ENCODE assay signal across 26 mouse cellular contexts in the genomic region with DNA sequence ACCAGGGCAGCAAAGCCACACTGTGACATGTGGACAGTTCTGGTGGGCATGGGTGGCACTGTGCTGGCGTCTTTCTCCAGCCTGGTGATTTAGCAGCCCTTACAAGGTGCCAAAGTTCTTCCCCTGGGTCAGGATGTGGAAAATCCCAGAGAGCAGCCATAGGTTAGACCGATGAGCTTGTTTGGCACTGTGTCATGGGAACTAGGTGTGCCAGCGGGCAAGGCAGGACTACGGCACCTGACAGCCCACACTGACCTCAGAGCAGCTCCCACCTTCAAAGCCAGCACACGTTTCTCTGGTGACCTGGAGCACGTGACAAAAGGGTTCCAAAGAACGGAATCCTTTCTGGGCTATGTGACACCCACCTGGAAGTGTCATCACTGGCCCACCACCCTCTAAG. TPM values are rescaled to one million over a fixed set of nuclear protein-coding genes. Genes with fewer than 3 reads are reported as not detected.
DNase-seq lines count a peak whose midpoint lies in the region; ATAC-seq and TF ChIP-seq lines count a peak whose summit lies in the region.
"Had no signal": no experiment of that assay in that cellular context is flagged by ENCODE, and none has a peak within 500 bp of the region (broad histone marks: within the 10 kb centered on the region; RNA-seq: fewer than 3 reads in every experiment).

No protein-coding gene starts in this region.

- intact Hi-C loops in left cerebral cortex, adult 2 months (cut with DNase I): no loop called here
- intact Hi-C loops in left cerebral cortex, postnatal 25 days (cut with DNase I): no loop called here

- H3K27me3 ChIP-seq in forebrain, embryonic 16.5 days (replicated peaks; ENCODE audit: control insufficient read depth, insufficient read depth, low read length): no peaks in the 10 kb centered on the region
- no peaks in the 10 kb centered on the region for H3K27me3 ChIP-seq in forebrain, embryonic 10.5 days (ENCODE audit: poor library complexity, severe bottlenecking)
- no peaks in the 10 kb centered on the region for H3K27me3 ChIP-seq in splenic B cell, adult 2 months (ENCODE audit: control insufficient read depth, insufficient read depth, low read length, poor library complexity, severe bottlenecking)

- TF ChIP-seq CTCF in left cerebral cortex, adult 2 months (IDR thresholded peaks at IDR 0.05): no peak

- WGBS in forebrain, embryonic 16.5 days: 79% methylated on average over 7 of the region's 7 CpGs
- WGBS in forebrain, embryonic 10.5 days: 88% methylated on average over 7 of the region's 7 CpGs

- no peak overlapping the region for H3K4me3 ChIP-seq in forebrain, embryonic 16.5 days (replicated peaks; ENCODE audit: low read length)
- no peak overlapping the region for H3K4me3 ChIP-seq in forebrain, embryonic 10.5 days
- no peak overlapping the region for H3K4me3 ChIP-seq in left cerebral cortex, adult 2 months
- H3K4me3 ChIP-seq: embryonic facial prominence, embryonic 10.5 days; heart, embryonic 10.5 days; layer of hippocampus, adult 2 months; midbrain, embryonic 10.5 days had no signal

- no peaks in the 10 kb centered on the region for H3K9me3 ChIP-seq in forebrain, embryonic 16.5 days (ENCODE audit: control insufficient read depth, low read length)
- H3K9me3 ChIP-seq in forebrain, embryonic 10.5 days: no peaks in the 10 kb centered on the region
- H3K9me3 ChIP-seq: embryonic facial prominence, embryonic 10.5 days; heart, embryonic 10.5 days; midbrain, embryonic 10.5 days had no signal

- ATAC-seq in forebrain, embryonic 16.5 days: no peak
- peak; percentile 2 for ATAC-seq in inflammation-experienced regulatory T-cells, adult 6 months
- no peak for ATAC-seq in megakaryocyte progenitor cell, adult 5-6 weeks (replicated peaks; ENCODE audit: poor library complexity)
- ATAC-seq: liver, postnatal 0 days had no signal

- 0 out of 2 replicates have a peak overlapping the region, but pooled peaks have one; percentile 23 for H3K27ac ChIP-seq in forebrain, embryonic 16.5 days (ENCODE audit: low read length)
- H3K27ac ChIP-seq in forebrain, embryonic 10.5 days: no peak overlapping the region
- H3K27ac ChIP-seq in left cerebral cortex, adult 2 months: peak overlapping the region; percentile 21; the same call in 1 of the 2 replicates
- H3K27ac ChIP-seq: embryonic facial prominence, embryonic 10.5 days; heart, embryonic 10.5 days; layer of hippocampus, adult 2 months; midbrain, embryonic 10.5 days had no signal

- H3K36me3 ChIP-seq in forebrain, embryonic 16.5 days (ENCODE audit: control insufficient read depth, insufficient read depth): no peaks in the 10 kb centered on the region
- no peaks in the 10 kb centered on the region for H3K36me3 ChIP-seq in forebrain, embryonic 10.5 days (replicated peaks)
- H3K36me3 ChIP-seq in splenic B cell, adult 2 months (ENCODE audit: control insufficient read depth, insufficient read depth, low read length, poor library complexity, severe bottlenecking): no peaks in the 10 kb centered on the region
- H3K36me3 ChIP-seq: embryonic facial prominence, embryonic 10.5 days; heart, embryonic 10.5 days; midbrain, embryonic 10.5 days had no signal

- no peak overlapping the region for H3K9ac ChIP-seq in forebrain, embryonic 16.5 days (replicated peaks; ENCODE audit: low read depth, low read length)
- H3K9ac ChIP-seq: liver, postnatal 0 days had no signal

- H3K4me2 ChIP-seq in forebrain, embryonic 16.5 days (ENCODE audit: low read length): no peak overlapping the region

- DNase-seq in forebrain, embryonic 10.5 days (ENCODE audit: extremely low spot score, low spot score): no peak
- no peak for DNase-seq in left cerebral cortex, adult 2 months (ENCODE audit: extremely low spot score in 1 of 2, low spot score in 2 of 2)
- DNase-seq in left cerebral cortex, postnatal 25 days (ENCODE audit: low spot score in 2 of 2): no peak
- peak; percentile 17 for DNase-seq in splenic B cell, adult 2 months (ENCODE audit: low read depth, low spot score)
- DNase-seq: adrenal gland, postnatal 14 days; cerebellum, adult 11-12 months; gastrocnemius, postnatal 14 days; layer of hippocampus, postnatal 36 days; retina, postnatal 1 day; thymus, postnatal 25 days had no signal

- peaks cover 8% of the 10 kb centered on the region for H3K4me1 ChIP-seq in forebrain, embryonic 16.5 days (replicated peaks; ENCODE audit: control insufficient read depth, insufficient read depth, low read length)
- no peaks in the 10 kb centered on the region for H3K4me1 ChIP-seq in forebrain, embryonic 10.5 days
- H3K4me1 ChIP-seq: embryonic facial prominence, embryonic 10.5 days; midbrain, embryonic 10.5 days had no signal

RNA-seq across cellular contexts. Expression of gene Serpina12, which starts 13.3 kb away (rescaled TPM):
- not detected in 2 replicates for polyA plus RNA-seq in forebrain, embryonic 16.5 days (2015; fragmentation: Nextera tagmentation; extraction: Ambion mirVana)
- polyA plus RNA-seq in forebrain, embryonic 10.5 days (2016; fragmentation: Nextera tagmentation; extraction: Ambion mirVana): not detected in 2 replicates
- not detected for total RNA-seq in left cerebral cortex, adult 2 months (2021)
- not detected for total RNA-seq in left cerebral cortex, postnatal 25 days (2021)
- under 1 TPM in 2 of 3 experiments, not detected in 1; 0.09 to 0.25 TPM for polyA plus RNA-seq in inflammation-experienced regulatory T-cells, adult 6 months (2017; shearing (Covaris generic))
- total RNA-seq in megakaryocyte progenitor cell, adult 5-6 weeks (2015): 0.24 TPM in 1 of 2 replicates, not detected in the other
- total RNA-seq in megakaryocyte progenitor cell, adult 5-6 weeks (2017): 0.30 TPM in 1 of 2 replicates, not detected in the other
- total RNA-seq: gastrocnemius, postnatal 14 days; left cerebral cortex, postnatal 36 days had no signal
- polyA plus RNA-seq: embryonic facial prominence, embryonic 10.5 days; heart, embryonic 10.5 days; hindbrain, embryonic 11.5 days; kidney, adult 2 months; midbrain, embryonic 10.5 days; midbrain, postnatal 0 days; neural tube, embryonic 11.5 days; testis, adult 2 months had no signal

RNA-seq across cellular contexts. Expression of gene Serpina5, which starts 43.4 kb away (rescaled TPM):
- not detected in 2 replicates for polyA plus RNA-seq in forebrain, embryonic 16.5 days (2015; fragmentation: Nextera tagmentation; extraction: Ambion mirVana)
- polyA plus RNA-seq in forebrain, embryonic 10.5 days (2016; fragmentation: Nextera tagmentation; extraction: Ambion mirVana): not detected in 2 replicates
- not detected for total RNA-seq in left cerebral cortex, adult 2 months (2021)
- total RNA-seq in left cerebral cortex, postnatal 25 days (2021): not detected
- not detected for polyA plus RNA-seq in inflammation-experienced regulatory T-cells, adult 6 months (2017; shearing (Covaris generic))
- not detected in 2 replicates for total RNA-seq in megakaryocyte progenitor cell, adult 5-6 weeks (2015)
- total RNA-seq in megakaryocyte progenitor cell, adult 5-6 weeks (2017): not detected in 2 replicates
- total RNA-seq: gastrocnemius, postnatal 14 days; layer of hippocampus, adult 2 months; layer of hippocampus, postnatal 36 days; left cerebral cortex, postnatal 36 days; liver, adult 2 months; MEL; midbrain, postnatal 0 days had no signal
- polyA plus RNA-seq: embryonic facial prominence, embryonic 10.5 days; hindbrain, embryonic 11.5 days; kidney, adult 2 months; midbrain, embryonic 10.5 days; midbrain, postnatal 0 days; neural tube, embryonic 11.5 days had no signal

RNA-seq across cellular contexts. Expression of gene Serpina9, which starts 44.0 kb away (rescaled TPM):
- 0.15 TPM in 1 of 2 replicates, not detected in the other for polyA plus RNA-seq in forebrain, embryonic 16.5 days (2015; fragmentation: Nextera tagmentation; extraction: Ambion mirVana)
- polyA plus RNA-seq in forebrain, embryonic 10.5 days (2016; fragmentation: Nextera tagmentation; extraction: Ambion mirVana): not detected in 2 replicates
- total RNA-seq in left cerebral cortex, adult 2 months (2021): 1 to 10 TPM; 1.0 to 3.7 TPM
- total RNA-seq in left cerebral cortex, postnatal 25 days (2021): 1 to 10 TPM in 1 of 2 experiments, under 1 TPM in 1; 0.60 to 8.6 TPM
- polyA plus RNA-seq in inflammation-experienced regulatory T-cells, adult 6 months (2017; shearing (Covaris generic)): 10 to 100 TPM in 2 of 3 experiments, 1 to 10 TPM in 1; 5.2 to 13.1 (median 10.3) TPM
- not detected in 2 replicates for total RNA-seq in megakaryocyte progenitor cell, adult 5-6 weeks (2015)
- total RNA-seq in megakaryocyte progenitor cell, adult 5-6 weeks (2017): not detected in 2 replicates
- total RNA-seq: gastrocnemius, postnatal 14 days; layer of hippocampus, adult 2 months; MEL; midbrain, postnatal 0 days had no signal
- polyA plus RNA-seq: embryonic facial prominence, embryonic 10.5 days; hindbrain, embryonic 11.5 days; kidney, adult 2 months; midbrain, embryonic 10.5 days; neural tube, embryonic 11.5 days had no signal

RNA-seq across cellular contexts. Expression of gene Serpina3a, which starts 55.0 kb away (rescaled TPM):
- polyA plus RNA-seq in forebrain, embryonic 16.5 days (2015; fragmentation: Nextera tagmentation; extraction: Ambion mirVana): not detected in 2 replicates
- not detected in 2 replicates for polyA plus RNA-seq in forebrain, embryonic 10.5 days (2016; fragmentation: Nextera tagmentation; extraction: Ambion mirVana)
- total RNA-seq in left cerebral cortex, adult 2 months (2021): not detected
- total RNA-seq in left cerebral cortex, postnatal 25 days (2021): not detected
- polyA plus RNA-seq in inflammation-experienced regulatory T-cells, adult 6 months (2017; shearing (Covaris generic)): not detected
- total RNA-seq in megakaryocyte progenitor cell, adult 5-6 weeks (2015): not detected in 2 replicates
- not detected in 2 replicates for total RNA-seq in megakaryocyte progenitor cell, adult 5-6 weeks (2017)
- total RNA-seq: adrenal gland, postnatal 14 days; gastrocnemius, postnatal 14 days; layer of hippocampus, adult 2 months; layer of hippocampus, postnatal 36 days; left cerebral cortex, postnatal 36 days; liver, adult 2 months; MEL; midbrain, postnatal 0 days had no signal
- polyA plus RNA-seq: embryonic facial prominence, embryonic 10.5 days; heart, embryonic 10.5 days; hindbrain, embryonic 11.5 days; kidney, adult 2 months; liver, adult 2 months; liver, postnatal 0 days; midbrain, embryonic 10.5 days; midbrain, postnatal 0 days; neural tube, embryonic 11.5 days had no signal
